Mouse (Mus musculus) fat pad, adult 2 months (tissue): ENCODE results near the gene Zfp639.

ENCODE experiments used
- DNase-seq: peaks from one replicate; pipeline ENCODE4 v3.0.0-alpha.2; 2011; ENCODE audit warnings: low read depth, low spot score; ENCODE audit errors: extremely low read depth

The Zfp639 gene

DNA sequence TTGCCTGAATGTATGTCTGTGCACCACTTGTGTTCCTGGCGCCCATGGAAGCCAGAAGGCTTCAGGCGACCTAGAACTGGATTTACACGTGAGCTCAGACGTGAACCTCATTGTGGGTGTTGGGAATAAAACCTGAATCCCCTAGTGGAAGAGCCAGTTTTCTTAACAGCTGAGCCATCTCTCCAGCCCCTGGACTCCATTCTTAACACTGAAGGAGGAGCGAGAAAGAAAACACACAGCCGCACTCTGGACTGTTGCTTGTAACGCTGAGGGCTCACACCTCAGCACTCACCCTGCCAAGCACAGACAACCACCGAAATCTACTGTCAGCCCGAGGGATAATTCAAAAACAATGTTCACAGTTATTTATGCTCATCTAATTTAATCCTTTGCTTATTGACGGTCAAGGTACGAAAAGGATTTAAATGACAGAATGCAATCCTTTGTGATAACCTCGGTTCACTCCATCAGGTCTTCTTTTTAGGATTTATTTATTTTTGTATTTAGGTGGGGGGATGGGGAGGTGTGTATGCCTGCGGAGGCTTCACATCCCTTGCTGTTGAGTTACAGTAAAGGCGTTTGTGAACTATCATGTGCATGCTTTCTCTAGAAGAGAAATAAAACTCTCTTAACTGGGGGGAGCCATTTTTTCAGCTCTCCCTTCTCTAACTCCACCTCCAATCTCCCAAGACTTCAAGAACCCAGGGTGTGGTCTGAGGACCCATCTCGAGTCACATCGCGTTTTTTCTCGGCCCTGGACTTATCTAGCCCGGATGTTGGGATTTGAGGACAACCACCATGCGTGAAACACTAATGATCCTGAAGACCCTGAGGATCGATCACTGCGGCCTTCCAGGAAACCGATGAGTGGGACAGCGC is at the start of gene Zfp639:
Gene Zfp639, plus strand, starts transcription at position 764 of the 879 bp plus-strand sequence.
- DNase-seq, result no peak

DNA sequence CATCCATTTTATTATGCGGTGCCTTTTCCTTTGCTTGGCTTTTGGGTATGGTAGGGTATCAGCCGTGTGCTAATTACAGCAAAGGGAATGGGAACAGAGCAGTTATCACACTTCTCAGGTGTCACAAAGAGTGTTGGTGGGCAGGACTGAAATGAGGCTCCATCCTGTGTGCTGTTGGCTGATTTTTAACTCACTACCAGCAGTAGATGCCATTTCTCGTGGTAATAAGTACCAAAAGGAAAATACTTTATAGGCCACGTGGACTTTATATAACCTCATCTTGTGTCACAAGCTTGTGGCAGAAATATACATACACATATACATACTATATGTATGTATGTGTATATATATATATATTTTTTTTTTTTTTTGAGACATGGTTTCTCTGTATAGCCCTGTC is 42.7 kb upstream of the Zfp639 start:
- no peak for DNase-seq

DNA sequence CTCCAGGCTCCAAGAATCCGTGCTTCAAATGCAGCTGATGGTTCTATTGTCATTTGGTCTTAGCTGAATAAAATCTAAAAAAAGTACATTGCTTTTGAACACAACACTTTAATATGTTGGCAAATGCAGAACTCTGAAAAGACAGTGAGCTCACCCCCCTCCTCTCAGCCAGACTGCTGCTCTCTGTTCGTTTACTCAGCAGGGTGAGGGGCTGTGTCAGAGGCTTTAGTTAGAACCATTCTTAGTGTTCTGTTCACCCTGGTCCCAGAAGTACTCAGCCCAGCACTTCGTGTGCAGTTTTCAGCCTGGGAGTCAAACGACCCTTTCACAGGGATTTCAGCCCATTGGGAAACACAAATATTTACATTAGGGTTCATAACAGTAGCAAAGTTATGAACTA is 41.6 kb upstream of the Zfp639 start:
- DNase-seq, result no peak

DNA sequence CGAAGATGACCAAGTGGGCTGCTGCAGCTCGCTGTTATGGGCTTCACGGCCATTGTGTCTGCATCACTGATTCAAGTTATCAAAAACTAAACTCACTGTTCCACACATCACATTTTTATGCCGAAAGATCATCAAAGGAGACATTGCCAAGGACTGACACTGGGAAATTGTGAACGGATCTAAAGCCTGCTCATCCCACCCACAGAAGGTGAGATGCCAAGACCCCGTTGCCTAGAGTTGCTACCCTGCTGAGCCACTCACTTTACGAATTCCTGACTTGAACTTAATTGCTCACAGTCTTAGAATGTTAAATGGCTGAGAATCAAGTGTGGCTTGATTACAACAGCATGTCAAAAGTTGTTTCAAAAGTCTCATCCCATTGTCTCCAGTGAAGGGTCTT is 39.6 kb upstream of the Zfp639 start:
- no peak for DNase-seq

DNA sequence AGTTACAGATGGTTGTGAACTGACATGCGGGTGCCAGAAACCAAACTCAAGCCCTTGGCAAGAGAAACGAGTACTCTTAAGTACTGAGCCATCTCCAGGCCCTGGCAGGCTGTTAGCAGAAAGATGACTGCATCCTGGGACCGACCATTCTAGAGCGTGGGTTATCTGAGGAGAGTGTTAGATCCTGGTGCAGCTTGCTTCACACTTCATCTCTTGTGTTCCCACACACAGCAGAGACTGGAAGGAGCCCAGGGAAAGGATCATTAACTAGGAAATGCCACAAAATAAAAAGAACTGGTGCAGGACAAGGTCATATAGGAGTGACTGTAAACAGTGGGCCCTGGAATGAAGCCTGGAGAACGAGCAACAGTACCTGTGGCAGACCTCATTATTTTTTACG is 39.0 kb upstream of the Zfp639 start:
- DNase-seq, result no peak

DNA sequence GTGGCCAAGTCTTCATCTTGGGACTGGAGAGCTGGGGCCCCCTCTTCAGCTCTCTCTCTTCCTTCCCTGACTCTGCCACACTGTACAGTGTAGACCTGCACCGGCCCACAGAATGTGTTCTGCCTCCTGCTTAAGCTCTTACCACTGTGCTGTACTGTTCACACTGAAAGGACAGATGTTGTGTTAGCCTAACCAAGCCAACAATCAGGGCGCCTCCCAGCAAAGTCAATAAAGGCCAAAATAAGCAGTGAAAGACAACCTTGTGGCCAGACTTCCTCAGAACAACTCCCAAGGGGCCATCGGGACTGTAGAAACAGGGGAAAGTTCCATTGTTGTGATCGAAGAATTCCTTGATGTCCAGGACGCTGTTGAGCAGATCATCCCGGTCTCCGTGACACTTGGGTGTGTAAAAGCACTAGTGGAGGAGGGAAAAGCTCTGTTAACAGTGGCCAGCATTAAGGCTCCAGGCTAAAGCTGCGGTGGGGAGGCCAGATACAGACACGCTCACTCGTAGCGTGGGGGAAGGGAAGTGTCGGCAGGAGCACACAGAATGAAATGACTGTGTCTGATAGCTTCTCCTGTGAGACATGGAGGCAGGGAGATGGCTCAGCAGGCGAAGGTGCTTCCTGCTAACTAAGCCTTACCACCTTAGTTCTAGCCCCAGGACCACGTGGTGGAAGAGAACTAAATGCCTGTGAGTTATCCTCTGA is 37.7 kb upstream of the Zfp639 start:
- no peak for DNase-seq

DNA sequence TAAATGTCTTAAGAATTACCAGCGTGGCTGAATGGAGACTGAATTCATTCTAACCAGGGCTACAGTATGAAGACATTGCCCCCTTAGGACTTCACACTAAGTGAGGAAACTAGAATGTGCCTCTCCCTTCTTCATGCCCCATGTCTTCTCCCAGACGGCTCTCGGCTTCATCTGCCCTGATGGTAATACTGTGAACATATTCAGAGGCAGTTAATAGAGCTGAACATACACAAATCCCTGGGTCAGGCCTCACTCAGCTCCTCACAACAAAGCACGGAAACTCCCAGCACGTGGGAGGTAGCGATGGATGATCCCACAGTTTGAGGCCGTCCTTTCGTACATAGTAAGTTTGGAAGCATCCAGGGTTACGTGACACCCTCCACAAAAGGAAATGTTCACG is 36.9 kb upstream of the Zfp639 start:
- no peak for DNase-seq

DNA sequence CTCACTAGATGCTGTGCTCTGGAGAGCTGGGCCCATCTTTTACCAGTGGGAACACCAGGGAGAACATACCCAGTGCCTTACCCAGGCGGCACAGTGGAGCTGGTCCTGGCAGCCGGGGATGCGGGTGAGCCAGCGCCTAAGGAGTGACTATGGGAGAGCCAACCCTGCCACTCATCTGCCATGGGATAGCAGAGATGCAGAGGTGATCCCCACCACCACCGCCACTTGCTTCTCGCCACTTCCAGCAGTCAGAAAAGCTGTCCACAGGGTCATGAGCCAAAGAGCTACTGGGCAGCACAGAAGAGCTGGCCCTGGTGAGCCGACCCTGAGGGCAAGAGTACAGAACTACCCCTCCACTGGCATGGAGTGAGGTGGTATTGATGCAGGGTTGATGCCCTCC is 30.1 kb upstream of the Zfp639 start:
- DNase-seq, result no peak

DNA sequence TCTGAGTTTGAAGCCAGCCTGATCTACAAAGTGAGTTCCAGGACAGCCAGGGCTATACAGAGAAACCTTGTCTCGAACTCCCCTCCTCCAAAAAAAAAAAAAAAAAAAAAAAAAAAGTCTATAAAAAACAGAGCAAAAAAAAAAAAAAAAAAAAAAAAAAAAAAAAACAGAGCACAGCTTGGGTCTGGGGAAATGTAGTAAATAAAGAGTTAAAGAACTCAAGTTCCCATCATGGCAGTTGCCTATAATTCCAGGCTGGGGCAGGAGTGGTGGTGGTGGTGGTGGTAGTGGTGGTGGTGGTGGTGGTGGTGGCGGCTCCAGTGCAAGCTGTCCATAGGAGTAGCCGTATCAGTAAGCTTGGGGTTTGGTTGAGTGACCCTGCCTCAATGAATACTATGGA is 27.0 kb upstream of the Zfp639 start:
- DNase-seq, result no peak

DNA sequence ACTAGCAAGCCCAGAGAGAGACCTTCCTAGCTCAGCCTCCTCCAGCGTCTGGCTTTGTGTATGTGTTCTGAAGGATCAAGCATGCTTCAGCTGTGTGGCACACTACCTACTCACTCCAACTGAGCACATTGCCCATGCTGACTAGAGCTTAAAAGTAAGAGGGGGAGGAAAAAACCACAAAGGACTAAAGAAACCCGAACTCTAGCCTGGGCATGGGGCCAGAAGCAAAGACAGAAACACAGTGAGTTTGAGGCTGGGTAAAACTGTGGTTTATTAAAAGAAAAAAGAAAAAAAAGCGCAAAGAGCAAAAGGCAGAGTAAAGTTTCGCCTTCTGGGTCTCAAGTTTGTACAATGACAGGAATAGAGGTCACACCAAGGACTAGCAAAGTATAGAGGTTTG is 23.5 kb upstream of the Zfp639 start:
- DNase-seq, result no peak

DNA sequence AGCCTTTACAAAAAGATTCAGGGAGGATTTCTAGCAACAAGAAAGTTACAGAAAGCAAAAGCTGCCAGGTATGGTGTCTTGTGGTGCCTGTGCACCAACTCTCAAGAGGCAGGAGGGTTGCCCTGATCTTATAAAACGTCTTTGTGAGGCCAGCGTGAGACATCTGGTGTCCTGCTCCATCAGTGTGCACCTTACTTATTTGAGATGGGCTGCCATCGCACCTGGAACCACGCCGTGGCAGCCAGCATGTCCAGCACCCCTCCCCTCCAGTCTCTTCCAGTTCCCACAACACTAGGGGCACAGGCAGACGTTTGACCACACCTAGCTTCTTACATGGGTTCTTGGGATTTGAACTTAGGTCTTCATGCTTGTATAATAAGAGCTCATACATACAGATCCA is 21.9 kb upstream of the Zfp639 start:
- no peak for DNase-seq

DNA sequence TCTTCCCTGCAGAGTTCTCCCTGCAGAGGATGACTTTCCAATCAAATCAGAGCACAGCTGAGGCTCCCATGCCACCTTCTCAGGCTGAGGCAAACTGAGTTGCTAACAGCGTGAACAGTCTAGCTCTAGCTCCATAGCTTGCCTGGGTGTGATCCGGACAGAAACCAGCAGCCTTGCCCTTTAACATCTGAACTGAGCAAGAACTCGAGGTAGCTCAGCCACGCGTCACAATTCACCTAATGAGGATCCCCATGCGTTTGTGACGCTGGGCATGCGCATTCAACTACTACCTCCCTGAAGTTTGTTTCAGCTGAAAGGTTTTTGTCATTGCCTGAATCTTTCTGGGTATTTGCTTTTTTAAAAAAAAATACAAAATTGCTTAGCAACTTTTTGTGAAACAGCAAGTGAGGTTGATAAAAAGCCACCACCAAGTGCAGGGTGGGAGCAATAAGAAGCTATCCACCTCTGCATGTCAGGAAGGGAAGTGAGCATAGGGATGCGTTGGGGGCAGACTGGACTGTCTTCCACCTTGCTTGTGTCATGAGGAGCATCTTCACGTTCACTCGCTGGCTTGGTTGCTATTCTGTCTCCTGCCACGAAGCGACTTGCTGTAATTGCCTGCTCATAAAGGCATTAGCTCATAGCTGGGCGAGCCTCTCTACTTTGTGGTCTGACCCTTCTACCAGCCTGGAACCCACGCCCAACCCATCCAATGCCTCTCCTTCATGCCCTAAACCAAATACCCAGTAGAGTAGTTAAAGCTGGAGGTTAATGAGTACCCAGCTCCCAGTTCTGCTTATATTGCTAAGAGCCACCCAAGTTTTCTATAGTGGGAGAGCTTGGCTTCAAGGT is 19.8 kb upstream of the Zfp639 start:
- DNase-seq, result no peak

DNA sequence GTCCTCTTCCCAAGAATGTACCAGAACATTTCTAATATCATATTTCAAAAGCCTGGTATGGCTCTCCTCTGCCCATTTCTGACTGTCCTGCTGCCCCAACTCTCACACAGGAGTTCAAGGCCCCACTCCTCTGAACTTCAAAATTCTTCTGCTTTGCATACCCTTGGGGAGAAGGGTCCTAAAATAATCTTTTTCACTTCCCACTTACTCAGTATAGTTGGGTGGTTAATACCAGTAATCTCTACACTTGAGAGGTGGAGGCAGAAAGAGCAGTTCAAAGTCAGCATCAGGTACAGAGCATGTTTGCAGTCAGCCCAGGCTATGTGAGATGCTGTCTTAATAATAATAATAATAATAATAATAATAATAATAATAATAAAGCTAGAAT is 19.1 kb upstream of the Zfp639 start:
- no peak for DNase-seq

DNA sequence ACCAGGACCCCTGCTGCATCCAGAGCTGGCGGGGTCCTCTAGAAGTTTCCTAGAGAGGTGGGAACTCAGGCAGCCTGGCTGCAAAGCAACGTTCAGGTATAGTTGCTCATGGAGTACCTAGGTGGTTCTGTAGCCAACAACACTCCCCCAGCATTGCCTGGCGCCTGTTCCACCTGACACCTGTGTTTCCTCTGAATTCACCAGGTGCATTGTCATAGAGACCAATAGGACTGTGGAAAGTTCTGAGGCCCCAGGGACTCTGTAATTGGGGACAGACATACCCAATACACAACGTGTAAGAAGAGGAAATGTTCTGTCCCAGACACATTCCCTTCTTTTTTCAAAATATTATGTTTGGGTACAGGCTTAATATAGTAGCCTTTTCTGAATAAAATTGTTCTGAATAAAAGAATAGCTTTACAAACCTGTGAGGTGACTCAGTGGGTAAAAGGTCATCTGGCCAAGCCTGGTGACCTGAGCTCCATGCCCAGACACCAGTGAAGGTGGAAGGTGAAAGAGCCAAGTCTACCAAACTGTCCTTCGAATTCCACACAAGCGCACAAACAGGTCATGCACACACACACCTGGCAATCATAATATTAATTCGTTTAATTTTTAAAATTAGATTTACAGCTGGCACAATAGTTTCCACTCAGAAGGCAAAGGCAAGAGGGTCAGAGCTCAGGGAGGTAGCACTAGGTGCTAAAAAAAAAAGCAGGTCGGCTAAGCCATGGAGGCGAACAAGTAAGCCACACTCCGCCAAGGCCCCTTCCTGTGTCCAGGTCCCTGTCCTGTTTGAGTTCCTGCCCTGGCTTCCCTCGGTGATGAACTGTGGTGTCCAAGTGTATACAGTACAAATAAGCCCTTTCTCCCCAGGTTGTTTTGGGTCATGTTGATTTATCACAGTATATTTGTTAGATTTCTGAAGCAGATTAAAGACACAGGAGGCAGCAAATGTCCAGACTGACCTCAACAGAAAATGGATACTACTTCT is 17.7 kb upstream of the Zfp639 start, which contains the start of gene Kcnmb3:
Gene Kcnmb3, minus strand, starts transcription at position 135 of the 994 bp plus-strand sequence.
- DNase-seq, result no peak

DNA sequence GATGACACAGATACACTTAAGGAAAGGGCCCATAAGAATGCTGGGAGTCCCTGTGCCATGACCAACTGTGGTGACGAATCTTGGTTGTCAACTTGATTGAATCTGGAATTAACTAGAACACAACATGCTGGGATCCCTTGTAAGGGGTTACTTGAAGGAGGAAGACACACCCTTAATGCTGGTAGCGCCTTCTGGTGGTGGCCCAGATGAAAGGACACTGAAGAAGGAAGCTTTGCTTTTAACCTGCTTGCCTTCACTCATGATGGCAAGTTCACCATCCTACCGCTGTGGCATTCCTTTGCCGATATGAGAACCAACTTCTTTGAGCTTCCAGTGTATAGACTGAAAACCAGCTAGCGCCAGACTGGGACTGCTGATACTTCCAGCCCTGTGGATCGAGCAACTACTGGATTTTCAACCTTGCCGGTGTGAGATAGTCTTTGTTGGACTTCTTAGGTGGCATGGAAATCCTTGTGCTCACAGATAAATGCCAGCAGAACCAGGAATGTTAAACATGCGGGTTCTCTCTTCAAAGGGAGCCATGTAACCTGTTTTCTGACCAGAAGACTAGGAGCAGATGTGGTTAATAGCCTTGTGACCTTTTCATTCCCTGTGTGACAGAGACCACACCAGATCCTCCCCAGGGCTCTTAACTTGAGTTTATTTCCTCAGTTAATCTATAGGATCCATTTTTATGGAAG is 15.5 kb upstream of the Zfp639 start:
- no peak for DNase-seq

DNA sequence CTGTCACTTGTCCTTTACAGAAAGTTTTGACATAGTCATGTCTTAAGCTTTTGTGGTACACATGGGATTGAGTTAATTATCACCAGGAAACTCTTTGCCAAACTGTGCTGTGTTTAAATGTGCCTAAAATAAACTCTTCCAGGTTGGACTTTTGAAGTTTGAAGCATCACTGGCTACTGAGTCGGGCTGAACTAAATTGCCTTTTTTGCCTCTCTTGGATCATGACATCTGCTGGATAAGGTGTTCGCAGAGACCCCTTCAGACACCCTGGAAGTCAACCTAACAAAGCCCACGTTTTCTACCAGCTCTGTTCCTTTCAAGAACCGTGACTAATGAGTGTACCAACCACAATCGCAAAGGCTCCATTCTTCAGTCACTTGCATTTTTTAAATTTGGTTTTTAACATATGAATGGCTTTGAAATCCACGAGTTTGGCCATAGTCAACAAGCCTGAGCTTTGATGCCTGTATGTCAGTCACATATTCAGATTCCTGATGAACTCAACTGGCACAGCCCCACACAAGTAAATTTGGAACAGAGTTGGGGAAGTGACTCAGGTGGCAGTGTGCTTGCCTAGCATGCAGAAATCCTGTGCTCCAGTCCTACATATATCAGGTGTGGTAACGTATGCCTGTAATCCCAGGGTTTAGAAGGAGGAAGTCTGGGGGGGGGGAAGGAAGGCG is 14.8 kb upstream of the Zfp639 start:
- no peak for DNase-seq

DNA sequence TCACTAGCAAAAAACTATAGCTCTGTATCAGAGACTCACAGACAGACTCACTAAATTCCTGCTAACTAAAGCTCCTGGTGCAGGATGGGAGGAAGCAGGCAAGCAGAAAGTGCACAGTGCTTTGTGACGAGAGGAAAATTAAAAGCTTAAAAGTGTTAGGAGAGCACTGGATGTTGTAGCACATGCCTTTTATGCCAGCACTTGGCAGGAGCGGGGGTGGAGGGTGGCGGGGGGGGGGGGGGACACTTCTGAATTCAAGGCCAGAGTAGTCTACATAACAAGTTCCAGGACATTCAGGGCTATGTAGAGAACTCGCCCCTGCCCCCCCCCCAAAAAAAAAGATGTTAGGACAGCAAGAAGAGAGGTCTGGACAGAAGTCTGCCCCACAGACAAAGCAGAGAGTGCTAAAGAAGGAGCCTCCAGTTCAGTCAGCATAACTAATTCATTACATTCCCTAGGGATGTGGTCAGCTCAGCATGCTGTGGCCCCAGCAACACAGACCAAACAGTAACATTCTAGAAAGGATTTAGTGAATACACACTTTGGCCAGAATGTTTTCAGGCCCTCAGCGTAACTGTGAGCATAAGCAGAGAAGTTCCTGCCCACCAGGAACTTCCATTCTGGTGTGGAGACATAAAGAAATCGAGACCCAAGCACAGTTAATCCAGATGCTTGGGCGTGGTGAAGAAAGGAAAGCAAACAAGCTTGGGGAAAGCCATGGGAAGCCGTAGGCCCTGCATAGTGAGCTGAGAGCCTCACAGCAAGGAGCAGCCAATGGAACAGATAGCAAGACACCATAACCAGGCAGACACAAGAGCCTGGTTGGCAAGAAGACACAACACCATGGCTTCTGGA is 14.0 kb upstream of the Zfp639 start:
- no peak for DNase-seq

DNA sequence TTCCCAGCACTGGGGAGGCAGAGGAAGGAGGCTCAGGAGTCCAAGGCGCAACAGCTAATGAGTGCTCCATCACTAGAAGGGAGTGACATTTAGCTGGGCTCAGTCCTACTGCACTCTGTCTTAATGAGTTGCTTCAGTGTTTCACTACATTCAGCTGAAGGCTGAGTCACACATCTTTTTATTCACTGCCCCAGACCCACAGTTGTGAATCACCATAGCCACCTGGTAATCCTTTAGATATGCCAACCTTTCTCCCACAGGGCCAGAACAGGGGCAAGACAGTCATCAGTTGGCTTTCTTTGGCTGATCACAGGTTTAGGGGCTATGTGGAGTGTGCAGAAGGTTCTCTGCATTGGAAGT is 13.4 kb upstream of the Zfp639 start:
- no peak for DNase-seq
